ENCODE assay signal across 11 mouse cellular contexts in the genomic region with DNA sequence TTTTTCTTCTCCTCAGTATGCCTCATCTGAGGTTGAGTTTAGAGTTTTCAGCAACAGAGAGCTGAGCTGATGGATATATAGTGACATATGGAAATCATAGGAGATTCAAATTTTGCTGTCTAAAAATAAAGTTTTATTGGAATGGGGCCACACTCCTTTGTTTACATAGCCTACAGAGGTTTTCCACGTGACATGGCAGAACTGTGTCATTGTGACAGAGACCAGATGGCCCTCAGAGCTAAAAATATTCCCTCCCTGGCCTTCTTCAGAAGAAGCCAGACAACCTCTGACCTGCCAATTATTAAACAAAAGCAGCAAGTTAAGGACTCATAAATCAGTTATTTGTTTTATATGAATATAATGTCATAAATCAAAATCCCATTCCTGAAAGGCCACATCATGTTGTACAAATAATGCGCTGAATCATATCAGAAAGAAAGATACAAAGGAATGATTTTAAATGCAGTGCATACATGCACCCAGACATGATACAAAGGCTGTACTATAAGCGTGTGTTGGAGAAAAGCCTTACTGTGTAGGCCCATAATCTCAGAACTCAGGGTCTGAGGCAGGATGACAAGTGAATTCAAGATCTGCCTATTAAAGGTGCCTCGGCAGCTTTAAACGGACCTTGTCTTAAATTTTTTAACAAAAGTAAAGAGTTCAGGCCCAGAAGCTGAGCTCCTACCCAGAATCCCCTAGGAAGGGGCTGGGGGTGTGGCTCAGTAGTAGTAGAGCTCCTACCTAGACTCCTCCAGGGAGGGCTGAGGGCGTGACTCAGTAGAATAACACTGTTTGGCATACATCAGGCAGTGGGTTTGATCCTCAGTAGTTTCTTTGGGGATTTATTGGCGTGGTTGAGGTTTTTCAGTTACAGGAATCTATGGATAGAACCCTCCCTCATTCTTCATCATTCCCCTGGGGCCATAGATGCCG. TPM values are rescaled to one million over a fixed set of nuclear protein-coding genes. Genes with fewer than 3 reads are reported as not detected.
DNase-seq lines count a peak whose midpoint lies in the region; ATAC-seq lines count a peak whose summit lies in the region.
"Had no signal": no experiment of that assay in that cellular context is flagged by ENCODE, and none has a peak within 500 bp of the region (broad histone marks: within the 10 kb centered on the region; RNA-seq: fewer than 3 reads in every experiment).

No protein-coding gene starts in this region.

- WGBS in heart, embryonic 15.5 days = 51% methylated on average over 8 of the region's 8 CpGs
- 62% methylated on average over 8 of the region's 8 CpGs for WGBS in lung, embryonic 15.5 days
- WGBS in hindbrain, embryonic 14.5 days = 83% methylated on average over 8 of the region's 8 CpGs

- no peaks in the 10 kb centered on the region for H3K27me3 ChIP-seq in heart, embryonic 15.5 days
- H3K27me3 ChIP-seq in lung, embryonic 15.5 days = no peaks in the 10 kb centered on the region
- no peaks in the 10 kb centered on the region for H3K27me3 ChIP-seq in hindbrain, embryonic 14.5 days (ENCODE audit: control insufficient read depth, insufficient read depth, low read length)
- H3K27me3 ChIP-seq: embryonic facial prominence, embryonic 13.5 days; neural tube, embryonic 15.5 days had no signal

- H3K4me1 ChIP-seq in heart, embryonic 15.5 days (replicated peaks) = peaks cover 13% of the 10 kb centered on the region
- H3K4me1 ChIP-seq in lung, embryonic 15.5 days = peaks cover 20% of the 10 kb centered on the region
- no peaks in the 10 kb centered on the region for H3K4me1 ChIP-seq in hindbrain, embryonic 14.5 days (replicated peaks; ENCODE audit: control insufficient read depth, insufficient read depth, low read length)
- H3K4me1 ChIP-seq: embryonic facial prominence, embryonic 13.5 days; midbrain, embryonic 10.5 days; neural tube, embryonic 15.5 days had no signal

- H3K4me2 ChIP-seq in heart, embryonic 15.5 days = no peak overlapping the region
- H3K4me2 ChIP-seq in lung, embryonic 15.5 days = no peak overlapping the region
- no peak overlapping the region for H3K4me2 ChIP-seq in hindbrain, embryonic 14.5 days (replicated peaks)
- H3K4me2 ChIP-seq: embryonic facial prominence, embryonic 13.5 days; neural tube, embryonic 15.5 days had no signal

- ATAC-seq in cerebellum, adult (ENCODE audit: insufficient number of reproducible peaks, low FRiP score, low TSS enrichment) = no peak; the same call in 1 of the 2 replicates
- peak; percentile 89 for ATAC-seq in heart, embryonic 15.5 days (replicated peaks; ENCODE audit: insufficient number of reproducible peaks, insufficient read depth, low FRiP score, low read depth)
- ATAC-seq in lung, embryonic 15.5 days (ENCODE audit: borderline replicate concordance, extremely low read depth, low FRiP score, low TSS enrichment) = peak; percentile 93; the same call in 1 of the 2 replicates
- no peak for ATAC-seq in hindbrain, embryonic 14.5 days (ENCODE audit: low FRiP score)

- H3K4me3 ChIP-seq in heart, embryonic 15.5 days = no peak overlapping the region
- H3K4me3 ChIP-seq in lung, embryonic 15.5 days = no peak overlapping the region
- H3K4me3 ChIP-seq in hindbrain, embryonic 14.5 days (replicated peaks; ENCODE audit: low read length) = no peak overlapping the region
- H3K4me3 ChIP-seq: embryonic facial prominence, embryonic 13.5 days; midbrain, embryonic 10.5 days; neural tube, embryonic 15.5 days had no signal

- no peaks in the 10 kb centered on the region for H3K36me3 ChIP-seq in heart, embryonic 15.5 days
- H3K36me3 ChIP-seq in lung, embryonic 15.5 days = no peaks in the 10 kb centered on the region
- no peaks in the 10 kb centered on the region for H3K36me3 ChIP-seq in hindbrain, embryonic 14.5 days (replicated peaks; ENCODE audit: control insufficient read depth, insufficient read depth)
- H3K36me3 ChIP-seq: embryonic facial prominence, embryonic 13.5 days; midbrain, embryonic 10.5 days; neural tube, embryonic 15.5 days had no signal

- no peak overlapping the region for H3K9ac ChIP-seq in heart, embryonic 15.5 days
- H3K9ac ChIP-seq in lung, embryonic 15.5 days = no peak overlapping the region
- H3K9ac ChIP-seq in hindbrain, embryonic 14.5 days = no peak overlapping the region
- H3K9ac ChIP-seq: embryonic facial prominence, embryonic 13.5 days; neural tube, embryonic 15.5 days had no signal

- H3K9me3 ChIP-seq in heart, embryonic 15.5 days (replicated peaks) = no peaks in the 10 kb centered on the region
- no peaks in the 10 kb centered on the region for H3K9me3 ChIP-seq in lung, embryonic 15.5 days
- H3K9me3 ChIP-seq in hindbrain, embryonic 14.5 days (ENCODE audit: control insufficient read depth, low read length) = no peaks in the 10 kb centered on the region
- H3K9me3 ChIP-seq: embryonic facial prominence, embryonic 13.5 days; midbrain, embryonic 10.5 days; neural tube, embryonic 15.5 days had no signal

- peak; percentile 36 to 53 for DNase-seq in cerebellum, adult 18-20 months
- peak; percentile 27 for DNase-seq in Muller cell, postnatal 12 days (ENCODE audit: inconsistent ontology term)
- DNase-seq in hindbrain, embryonic 14.5 days (ENCODE audit: low spot score) = no peak
- no peak for DNase-seq in ovary, adult 18-20 months (ENCODE audit: low spot score)
- DNase-seq in frontal cortex, adult 2 months (ENCODE audit: extremely low spot score in 1 of 2, low spot score in 1 of 2) = no peak

- H3K27ac ChIP-seq in heart, embryonic 15.5 days = peak overlapping the region; percentile 91
- H3K27ac ChIP-seq in lung, embryonic 15.5 days = peak overlapping the region; percentile 61
- no peak overlapping the region for H3K27ac ChIP-seq in hindbrain, embryonic 14.5 days
- H3K27ac ChIP-seq: embryonic facial prominence, embryonic 13.5 days; midbrain, embryonic 10.5 days; neural tube, embryonic 15.5 days had no signal

RNA-seq across cellular contexts. Expression of a gene that starts 57.3 kb away (rescaled TPM):
- polyA plus RNA-seq in heart, embryonic 15.5 days (2015; fragmentation: Nextera tagmentation; extraction: Ambion mirVana) = 1.1 and 1.5 TPM in 2 replicates
- 1.0 and 1.1 TPM in 2 replicates for polyA plus RNA-seq in lung, embryonic 15.5 days (2015; fragmentation: Nextera tagmentation; extraction: Ambion mirVana)
- polyA plus RNA-seq in hindbrain, embryonic 14.5 days (2014; fragmentation: Nextera tagmentation; extraction: Ambion mirVana) = 7.5 and 11.5 TPM in 2 replicates
- polyA plus RNA-seq in frontal cortex, adult 2 months (2012; rRNA removed) = 10.0 and 12.4 TPM in 2 replicates

Comparison
In these comparisons a context has a peak if more than half of its experiments do, and no peak if none do; other contexts are left out.
1. DNase-seq: peak in cerebellum, adult 18-20 months (2 of 2) and Muller cell, postnatal 12 days (single experiment); none in hindbrain, embryonic 14.5 days (single experiment), ovary, adult 18-20 months (single experiment) and frontal cortex, adult 2 months (0 of 2).
2. ATAC-seq: peak in heart, embryonic 15.5 days (single experiment) and lung, embryonic 15.5 days (single experiment); none in cerebellum, adult (single experiment) and hindbrain, embryonic 14.5 days (single experiment).